Mouse (Mus musculus) 416B (cell line): ENCODE data around the gene Lcmt1.

Source experiments
- DNase-seq: peaks from one replicate; pipeline ENCODE4 v3.0.0; 2011; ENCODE audit warnings: low read depth

Lcmt1 gene

DNA sequence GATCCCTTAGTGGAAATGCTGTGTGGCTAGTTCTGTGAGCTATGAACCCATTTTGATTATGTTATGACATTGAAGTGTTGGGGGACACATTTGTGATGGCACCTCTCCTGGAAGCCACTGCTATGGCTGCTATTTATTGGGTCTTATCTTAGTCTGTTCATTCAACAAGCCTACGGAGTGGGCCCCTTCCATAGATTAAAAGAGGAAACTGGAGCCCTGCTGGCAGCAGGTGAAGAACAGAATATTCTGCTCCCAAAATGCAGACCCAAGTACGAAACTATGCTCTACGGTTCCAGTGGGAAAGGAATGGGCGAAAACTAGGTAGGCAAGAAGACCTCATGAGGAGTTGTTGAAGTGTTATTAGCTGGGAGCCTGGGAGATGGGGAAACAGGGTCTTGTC, 88.7 kb downstream of the Lcmt1 start:
- DNase-seq = no peak

DNA sequence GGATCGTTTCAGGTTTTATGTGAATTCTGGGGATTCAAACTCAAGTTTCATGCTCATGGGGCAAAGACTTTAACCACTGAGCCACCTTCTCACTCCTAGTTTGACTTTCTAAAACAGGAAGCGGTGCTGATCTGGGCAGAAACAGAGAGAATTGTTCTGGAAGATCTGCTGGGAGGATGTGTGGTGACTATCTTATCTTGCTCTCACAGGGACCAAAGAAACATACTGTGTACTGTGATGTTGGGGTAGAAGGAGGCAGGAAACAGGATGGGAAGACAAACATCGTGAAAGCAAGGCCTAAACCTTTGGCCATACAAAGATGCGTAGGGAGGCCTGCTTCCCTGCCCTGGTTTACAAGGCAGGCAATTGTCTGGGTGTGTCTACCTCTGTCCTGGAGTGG, 89.7 kb downstream of the Lcmt1 start:
- peak; percentile 63 for DNase-seq

DNA sequence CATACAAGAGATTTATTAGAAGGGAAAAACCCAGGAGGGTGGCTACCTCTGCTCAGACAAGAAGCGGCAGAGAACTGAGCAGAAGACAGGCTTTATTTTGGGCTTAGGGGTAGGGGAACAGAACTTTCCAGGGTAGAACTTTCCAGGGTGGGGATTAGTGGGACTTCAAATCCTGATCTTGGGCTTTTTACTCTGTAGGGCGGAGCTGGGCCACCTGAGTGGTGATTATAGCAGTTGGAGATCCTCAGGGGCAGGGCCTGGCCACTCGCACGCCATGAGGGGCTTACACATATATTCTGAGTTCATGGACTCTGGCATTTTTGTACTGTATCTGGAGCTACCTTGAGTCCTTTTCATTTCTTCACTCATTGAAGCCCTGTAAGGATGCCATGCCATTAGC, 91.7 kb downstream of the Lcmt1 start:
- no peak for DNase-seq

DNA sequence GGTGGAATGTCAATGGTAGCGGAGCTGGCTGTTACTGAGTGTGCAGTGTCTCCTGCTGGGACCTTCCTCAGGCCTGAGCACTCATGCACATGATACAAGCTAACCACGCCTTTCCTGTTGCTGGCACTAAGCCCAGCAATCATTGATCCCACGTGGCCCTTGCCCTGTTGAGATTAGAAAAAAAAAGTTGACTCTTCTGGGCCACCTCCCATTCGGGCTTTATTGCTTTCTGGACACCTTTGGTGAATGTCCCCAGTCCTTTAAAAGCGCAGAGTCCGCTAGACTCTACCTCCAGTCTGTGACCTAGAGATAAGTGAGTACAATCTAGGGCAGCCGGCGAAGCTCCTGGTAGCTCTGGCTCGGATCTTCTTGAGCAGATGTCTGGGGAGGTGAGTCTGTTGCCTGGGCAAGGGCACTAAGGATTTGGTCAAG, 92.5 kb downstream of the Lcmt1 start, which contains the start of gene Aqp8:
Gene Aqp8, plus strand, starts transcription at position 222 of the 432 bp plus-strand sequence.
- DNase-seq = peak; percentile 86

DNA sequence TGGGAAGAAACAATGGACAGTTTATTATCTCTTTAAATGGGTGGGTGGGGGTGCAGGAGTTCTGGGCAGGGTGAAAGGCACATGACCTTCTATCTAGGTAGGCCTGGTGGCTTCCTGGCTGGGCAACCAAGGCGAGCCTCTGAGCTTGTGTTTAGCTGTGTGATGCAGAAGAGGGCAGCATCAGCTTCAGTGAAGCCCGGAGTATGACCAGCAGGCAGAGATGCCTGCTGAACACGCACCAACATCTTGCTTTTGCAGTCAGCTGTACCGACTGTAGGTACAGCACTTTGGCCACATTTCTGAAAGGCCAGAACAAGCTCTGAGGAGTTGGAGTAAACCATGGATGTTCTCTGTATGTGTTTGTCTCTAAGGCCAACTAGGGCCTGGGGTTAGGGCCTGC, 94.0 kb downstream of the Lcmt1 start:
- no peak for DNase-seq

DNA sequence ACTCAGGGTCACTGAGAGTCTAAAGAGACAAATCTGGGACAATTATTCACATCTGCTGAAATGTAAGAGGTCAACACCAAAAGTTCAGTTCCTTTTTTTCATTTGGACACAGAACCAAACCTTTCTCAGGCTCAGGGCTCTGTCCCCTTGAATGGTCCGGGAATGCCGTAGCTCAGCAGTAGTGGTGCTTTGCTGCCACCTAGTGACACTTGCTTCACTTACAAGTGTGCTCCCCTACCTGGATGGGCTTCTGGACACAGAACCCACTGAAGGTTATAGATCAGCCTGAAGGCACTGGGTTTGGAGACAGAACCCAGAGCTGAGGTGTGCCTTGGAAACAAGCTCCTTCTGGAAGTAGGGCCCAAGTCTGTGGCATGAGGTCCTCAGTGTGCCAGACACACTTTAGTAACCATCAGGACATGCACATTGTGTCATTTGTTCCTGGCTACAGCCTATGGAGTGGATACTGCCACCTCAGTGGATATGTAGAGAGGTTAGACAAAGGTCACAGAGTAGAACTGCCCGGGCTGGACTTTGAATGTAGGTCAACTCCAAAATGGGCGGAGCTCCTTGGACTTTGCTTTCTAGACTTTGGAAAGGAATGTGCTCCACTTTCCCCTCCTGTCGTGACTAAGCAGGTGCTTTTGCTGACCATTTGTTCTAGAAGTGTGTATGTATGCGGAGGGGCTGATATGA, 96.3 kb downstream of the Lcmt1 start:
- DNase-seq = peak; percentile 71

DNA sequence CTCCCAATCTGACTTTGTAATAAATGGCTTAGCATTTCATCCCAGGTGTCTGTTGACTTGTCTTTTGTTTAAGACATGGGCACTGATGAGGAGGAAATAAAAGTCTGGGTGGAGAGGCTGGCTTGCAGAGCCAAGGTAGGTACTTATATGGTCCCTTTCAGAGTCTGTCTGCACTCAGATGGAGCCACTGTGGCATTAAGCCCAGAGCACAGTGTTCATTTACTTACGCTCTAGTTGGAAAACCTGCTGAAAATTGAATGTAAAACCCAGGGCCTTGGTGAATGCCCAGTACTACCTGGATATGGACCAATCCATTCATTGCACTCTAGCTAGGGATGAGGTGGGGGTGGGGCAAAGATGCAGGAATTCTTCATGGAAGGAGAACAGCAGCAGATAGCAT, 98.4 kb downstream of the Lcmt1 start:
- no peak for DNase-seq
